Mouse (Mus musculus): Measurements from ENCODE around the gene Naa38.
A peak's percentile ranks its signal among the peaks of the same experiment; 100 is the strongest.

The Naa38 gene

GRCm38 (mm10) chr11:69401210-69401637, 5.9 kb downstream of the Naa38 start:
- peak; percentile 69 for DNase-seq (ENCODE audit: low read depth)

- no peak for DNase-seq (ENCODE audit: low read depth)
These were observed 6.7 kb downstream of the Naa38 start for GRCm38 (mm10) chr11:69401987-69402386.

GRCm38 (mm10) chr11:69403691-69404594, 8.7 kb downstream of the Naa38 start:
- DNase-seq (ENCODE audit: low read depth): no peak

- no peak for DNase-seq (ENCODE audit: low read depth)
These were observed 9.5 kb downstream of the Naa38 start for GRCm38 (mm10) chr11:69404595-69405396.

GRCm38 (mm10) chr11:69405397-69406200, 10.3 kb downstream of the Naa38 start:
- no peak for DNase-seq (ENCODE audit: low read depth)

GRCm38 (mm10) chr11:69406282-69406681, 11.0 kb downstream of the Naa38 start:
- no peak for DNase-seq (ENCODE audit: low read depth)

GRCm38 (mm10) chr11:69406867-69407723, 11.8 kb downstream of the Naa38 start:
- no peak for DNase-seq (ENCODE audit: low read depth)

- DNase-seq (ENCODE audit: low read depth): no peak
These were observed 12.4 kb downstream of the Naa38 start for GRCm38 (mm10) chr11:69407724-69408004.

- DNase-seq (ENCODE audit: low read depth): no peak
These were observed 13.5 kb downstream of the Naa38 start for GRCm38 (mm10) chr11:69408541-69409377.

GRCm38 (mm10) chr11:69409378-69410044, 14.2 kb downstream of the Naa38 start:
- no peak for DNase-seq (ENCODE audit: low read depth)

- DNase-seq (ENCODE audit: low read depth): no peak
These were observed 14.7 kb downstream of the Naa38 start for GRCm38 (mm10) chr11:69410045-69410309.

- no peak for DNase-seq (ENCODE audit: low read depth)
These were observed 15.2 kb downstream of the Naa38 start for GRCm38 (mm10) chr11:69410310-69411072.

- peak; percentile 94 for DNase-seq (ENCODE audit: low read depth)
These were observed 15.8 kb downstream of the Naa38 start for GRCm38 (mm10) chr11:69411073-69411535.

GRCm38 (mm10) chr11:69411538-69412203, 16.4 kb downstream of the Naa38 start:
- DNase-seq (ENCODE audit: low read depth): no peak

GRCm38 (mm10) chr11:69412548-69412947, 17.3 kb downstream of the Naa38 start:
- no peak for DNase-seq (ENCODE audit: low read depth)

GRCm38 (mm10) chr11:69413221-69414181, 18.2 kb downstream of the Naa38 start, which contains the start of gene Kdm6b:
Gene Kdm6b (minus strand): TSS chr11:69413675.
- DNase-seq (ENCODE audit: low read depth): no peak
